Mouse (Mus musculus): ENCODE results near the gene Tm9sf3. TPM values are rescaled to one million over a fixed set of nuclear protein-coding genes. Genes with fewer than 3 reads are reported as not detected.

The Tm9sf3 gene
- polyA plus RNA-seq, 1 experiment from 2014 or later = 151 TPM

GRCm38 (mm10) chr19:41254584-41254983 is 9.2 kb downstream of the Tm9sf3 start:
- no peak overlapping the region for H3K4me3 ChIP-seq (ENCODE audit: low read depth, low read length)
- no peak for DNase-seq (ENCODE audit: low spot score)
- no peak overlapping the region for H3K27ac ChIP-seq (ENCODE audit: low read depth)
- H3K27me3 ChIP-seq (replicated peaks; ENCODE audit: control insufficient read depth, insufficient read depth, low read length) = no peaks in the 10 kb centered on the region
- no peak for ATAC-seq (replicated peaks; ENCODE audit: low FRiP score, low TSS enrichment, low read depth)
- no peak overlapping the region for H3K4me2 ChIP-seq (ENCODE audit: low read length)
- WGBS = 80% methylated on average over 5 of the region's 5 CpGs
- no peaks in the 10 kb centered on the region for H3K9me3 ChIP-seq (ENCODE audit: control insufficient read depth, low read length)
- peaks cover 29% of the 10 kb centered on the region for H3K36me3 ChIP-seq (ENCODE audit: control insufficient read depth, insufficient read depth, low read length)
- H3K4me1 ChIP-seq (replicated peaks; ENCODE audit: control insufficient read depth, insufficient read depth, low read length) = 0 out of 2 replicates have a peak, but pooled peaks cover under 1% of the 10 kb centered on the region
- H3K9ac ChIP-seq (ENCODE audit: low read length) = no peak overlapping the region

DNA sequence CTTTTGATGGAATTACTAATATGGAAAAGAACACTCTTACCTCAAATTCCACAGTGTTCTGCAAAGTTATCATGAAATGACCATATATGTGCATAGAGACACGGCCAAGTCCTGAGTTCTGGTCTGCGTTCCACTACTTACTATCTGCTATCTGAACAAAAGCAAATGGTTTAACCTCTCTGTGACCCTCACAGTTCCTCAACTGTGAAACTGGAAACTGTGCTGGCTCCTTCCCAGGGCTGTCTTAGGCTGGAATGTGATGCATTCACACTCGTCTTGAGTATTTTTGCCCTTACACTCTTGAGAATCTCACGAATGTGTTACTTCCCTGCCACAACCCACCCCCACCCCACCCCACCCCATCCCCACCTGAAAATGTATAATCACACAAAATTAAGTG is 14.8 kb downstream of the Tm9sf3 start:
- WGBS = 48% methylated on average over 4 of the region's 4 CpGs
- Histone ChIP-seq H3K9ac (ENCODE audit: low read length) (no peak overlapping the region), H3K27me3 (replicated peaks; ENCODE audit: control insufficient read depth, insufficient read depth, low read length) (no peaks in the 10 kb centered on the region), H3K4me2 (ENCODE audit: low read length) (no peak overlapping the region), H3K9me3 (ENCODE audit: control insufficient read depth, low read length) (no peaks in the 10 kb centered on the region), H3K4me3 (ENCODE audit: low read depth, low read length) (no peak overlapping the region), H3K36me3 (ENCODE audit: control insufficient read depth, insufficient read depth, low read length) (peaks cover 53% of the 10 kb centered on the region), H3K27ac (ENCODE audit: low read depth) (no peak overlapping the region), H3K4me1 (replicated peaks; ENCODE audit: control insufficient read depth, insufficient read depth, low read length) (0 out of 2 replicates have a peak, but pooled peaks cover 4% of the 10 kb centered on the region)
- no peak for ATAC-seq (replicated peaks; ENCODE audit: low FRiP score, low TSS enrichment, low read depth)
- DNase-seq (ENCODE audit: low spot score) = no peak

DNA sequence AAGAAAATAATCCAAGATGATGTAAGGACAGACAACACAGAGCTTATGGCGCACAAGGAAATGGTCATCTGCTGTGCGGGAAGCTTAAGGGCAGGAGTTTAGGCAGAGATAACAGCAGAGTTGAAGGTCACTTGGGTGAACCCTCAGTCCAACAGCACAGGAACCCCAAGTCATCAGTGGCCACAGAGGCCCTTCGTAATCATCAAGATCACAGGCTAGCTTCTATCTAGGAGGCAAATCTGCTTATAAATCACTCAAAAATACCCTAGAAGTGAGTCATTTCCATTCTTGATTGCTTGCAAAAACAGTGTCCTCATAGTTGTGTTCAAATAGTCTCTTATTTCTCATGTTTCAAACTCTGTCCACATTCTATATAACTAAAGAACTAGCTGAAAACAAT is 15.5 kb downstream of the Tm9sf3 start:
- Histone ChIP-seq H3K4me1 (replicated peaks; ENCODE audit: control insufficient read depth, insufficient read depth, low read length) (0 out of 2 replicates have a peak, but pooled peaks cover 4% of the 10 kb centered on the region), H3K4me3 (ENCODE audit: low read depth, low read length) (no peak overlapping the region), H3K9ac (ENCODE audit: low read length) (no peak overlapping the region), H3K27ac (ENCODE audit: low read depth) (no peak overlapping the region), H3K4me2 (ENCODE audit: low read length) (no peak overlapping the region), H3K9me3 (ENCODE audit: control insufficient read depth, low read length) (no peaks in the 10 kb centered on the region), H3K36me3 (ENCODE audit: control insufficient read depth, insufficient read depth, low read length) (peaks cover 51% of the 10 kb centered on the region), H3K27me3 (replicated peaks; ENCODE audit: control insufficient read depth, insufficient read depth, low read length) (no peaks in the 10 kb centered on the region)
- 88% methylated on average over 3 of the region's 3 CpGs for WGBS
- ATAC-seq (replicated peaks; ENCODE audit: low FRiP score, low TSS enrichment, low read depth) (no peak), DNase-seq (ENCODE audit: low spot score) (no peak)

GRCm38 (mm10) chr19:41246271-41246670 is 17.5 kb downstream of the Tm9sf3 start:
- H3K4me3 ChIP-seq (ENCODE audit: low read depth, low read length) = no peak overlapping the region
- no peak for ATAC-seq (replicated peaks; ENCODE audit: low FRiP score, low TSS enrichment, low read depth)
- H3K4me1 ChIP-seq (replicated peaks; ENCODE audit: control insufficient read depth, insufficient read depth, low read length) = 0 out of 2 replicates have a peak, but pooled peaks cover 4% of the 10 kb centered on the region
- DNase-seq (ENCODE audit: low spot score) = no peak
- H3K27ac ChIP-seq (ENCODE audit: low read depth) = no peak overlapping the region
- H3K36me3 ChIP-seq (ENCODE audit: control insufficient read depth, insufficient read depth, low read length) = peaks cover 70% of the 10 kb centered on the region
- no peaks in the 10 kb centered on the region for H3K9me3 ChIP-seq (ENCODE audit: control insufficient read depth, low read length)
- no peaks in the 10 kb centered on the region for H3K27me3 ChIP-seq (replicated peaks; ENCODE audit: control insufficient read depth, insufficient read depth, low read length)
- H3K9ac ChIP-seq (ENCODE audit: low read length) = no peak overlapping the region
- WGBS = 77% methylated on average over 4 of the region's 4 CpGs
- H3K4me2 ChIP-seq (ENCODE audit: low read length) = no peak overlapping the region

DNA sequence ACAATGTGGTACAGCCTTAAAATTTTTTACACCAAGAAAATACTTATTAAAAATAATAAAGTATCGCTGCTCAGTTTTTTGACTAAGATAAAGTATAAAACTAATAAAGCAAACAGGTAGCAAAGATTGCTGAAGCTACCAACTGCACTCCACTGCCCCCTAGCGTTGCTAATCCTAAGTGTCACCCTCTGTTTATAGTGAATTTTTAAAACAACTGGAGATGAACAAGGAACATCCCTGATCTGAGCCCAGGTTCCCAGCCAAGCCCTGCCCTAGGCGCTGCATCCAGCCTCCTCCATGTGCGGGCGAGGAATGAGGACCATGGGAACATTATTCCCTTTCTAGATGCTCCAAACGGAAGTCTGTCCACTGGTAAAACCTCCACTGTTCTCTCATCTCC is 19.2 kb downstream of the Tm9sf3 start:
- Histone ChIP-seq H3K4me3 (ENCODE audit: low read depth, low read length) (no peak overlapping the region), H3K4me1 (replicated peaks; ENCODE audit: control insufficient read depth, insufficient read depth, low read length) (0 out of 2 replicates have a peak, but pooled peaks cover 3% of the 10 kb centered on the region), H3K27ac (ENCODE audit: low read depth) (no peak overlapping the region), H3K27me3 (replicated peaks; ENCODE audit: control insufficient read depth, insufficient read depth, low read length) (no peaks in the 10 kb centered on the region), H3K36me3 (ENCODE audit: control insufficient read depth, insufficient read depth, low read length) (peaks cover 80% of the 10 kb centered on the region), H3K9me3 (ENCODE audit: control insufficient read depth, low read length) (no peaks in the 10 kb centered on the region), H3K9ac (ENCODE audit: low read length) (no peak overlapping the region), H3K4me2 (ENCODE audit: low read length) (no peak overlapping the region)
- ATAC-seq (replicated peaks; ENCODE audit: low FRiP score, low TSS enrichment, low read depth) = no peak
- WGBS = 64% methylated on average over 6 of the region's 6 CpGs
- peak; percentile 72 for DNase-seq (ENCODE audit: low spot score)

DNA sequence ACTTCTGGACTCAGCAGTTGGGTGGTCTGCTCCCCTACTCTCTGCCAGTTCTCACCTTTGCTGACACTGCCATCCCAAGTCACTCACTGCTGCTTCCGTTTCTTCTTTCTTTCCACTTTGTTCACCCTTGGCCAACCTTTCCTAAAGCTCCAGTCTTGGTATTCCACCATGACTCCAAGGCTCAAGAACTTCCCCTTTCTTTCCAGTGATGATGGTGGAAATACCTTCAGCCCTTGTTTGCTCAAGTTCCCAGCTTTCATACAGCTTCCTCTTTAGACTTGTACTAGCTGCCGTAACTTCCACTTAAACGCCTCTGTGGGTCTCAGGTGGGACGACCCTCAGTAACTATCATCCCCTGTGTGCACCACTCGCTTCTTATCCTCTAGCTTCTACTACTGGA is 21.8 kb downstream of the Tm9sf3 start:
- Histone ChIP-seq H3K9ac (ENCODE audit: low read length) (no peak overlapping the region), H3K4me2 (ENCODE audit: low read length) (no peak overlapping the region), H3K27ac (ENCODE audit: low read depth) (no peak overlapping the region), H3K36me3 (ENCODE audit: control insufficient read depth, insufficient read depth, low read length) (peaks cover 83% of the 10 kb centered on the region), H3K4me1 (replicated peaks; ENCODE audit: control insufficient read depth, insufficient read depth, low read length) (no peaks in the 10 kb centered on the region), H3K4me3 (ENCODE audit: low read depth, low read length) (no peak overlapping the region), H3K27me3 (replicated peaks; ENCODE audit: control insufficient read depth, insufficient read depth, low read length) (no peaks in the 10 kb centered on the region), H3K9me3 (ENCODE audit: control insufficient read depth, low read length) (no peaks in the 10 kb centered on the region)
- ATAC-seq (replicated peaks; ENCODE audit: low FRiP score, low TSS enrichment, low read depth) = no peak
- WGBS = 90% methylated on average over 5 of the region's 5 CpGs
- no peak for DNase-seq (ENCODE audit: low spot score)

- WGBS = 94% methylated on average over 4 of the region's 4 CpGs
- no peak for ATAC-seq (replicated peaks; ENCODE audit: low FRiP score, low TSS enrichment, low read depth)
- peaks cover 88% of the 10 kb centered on the region for H3K36me3 ChIP-seq (ENCODE audit: control insufficient read depth, insufficient read depth, low read length)
Observed at GRCm38 (mm10) chr19:41233698-41234097, 30.1 kb downstream of the Tm9sf3 start.

DNA sequence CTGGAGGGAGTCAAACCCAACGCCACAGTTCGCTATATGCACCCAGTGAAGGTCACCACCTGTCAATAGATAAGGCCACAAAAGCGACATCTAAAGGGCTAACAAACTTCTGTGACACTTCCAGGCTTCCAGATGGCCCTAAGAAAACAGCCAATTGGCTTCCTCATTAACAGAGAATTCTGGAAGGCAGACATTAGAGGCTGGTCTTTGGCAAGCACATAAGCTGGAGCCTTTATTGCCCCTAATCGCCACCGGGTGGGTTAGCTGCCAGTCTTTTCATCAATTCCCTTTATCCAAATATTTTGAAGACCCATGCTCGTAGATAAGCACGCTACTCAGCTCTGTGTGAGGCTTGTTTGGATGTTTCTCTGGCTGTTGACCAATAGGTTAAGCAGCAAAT is 55.5 kb downstream of the Tm9sf3 start:
- Histone ChIP-seq H3K27ac (ENCODE audit: low read depth) (no peak overlapping the region), H3K9me3 (ENCODE audit: control insufficient read depth, low read length) (no peaks in the 10 kb centered on the region), H3K4me2 (ENCODE audit: low read length) (no peak overlapping the region), H3K4me3 (ENCODE audit: low read depth, low read length) (no peak overlapping the region), H3K4me1 (replicated peaks; ENCODE audit: control insufficient read depth, insufficient read depth, low read length) (peaks cover 15% of the 10 kb centered on the region; the same call in 1 of the 2 replicates), H3K27me3 (replicated peaks; ENCODE audit: control insufficient read depth, insufficient read depth, low read length) (peaks cover 38% of the 10 kb centered on the region), H3K36me3 (ENCODE audit: control insufficient read depth, insufficient read depth, low read length) (peaks cover 19% of the 10 kb centered on the region), H3K9ac (ENCODE audit: low read length) (no peak overlapping the region)
- 15% methylated on average over 7 of the region's 7 CpGs for WGBS
- DNase-seq (ENCODE audit: low spot score) (no peak), ATAC-seq (replicated peaks; ENCODE audit: low FRiP score, low TSS enrichment, low read depth) (no peak)

More at GRCm38 (mm10) chr19:41233698-41234097, 30.1 kb downstream of the Tm9sf3 start:
- Histone ChIP-seq H3K27ac (ENCODE audit: low read depth) (no peak overlapping the region), H3K4me1 (replicated peaks; ENCODE audit: control insufficient read depth, insufficient read depth, low read length) (no peaks in the 10 kb centered on the region), H3K4me3 (ENCODE audit: low read depth, low read length) (no peak overlapping the region), H3K9ac (ENCODE audit: low read length) (no peak overlapping the region), H3K4me2 (ENCODE audit: low read length) (no peak overlapping the region), H3K9me3 (ENCODE audit: control insufficient read depth, low read length) (no peaks in the 10 kb centered on the region), H3K27me3 (replicated peaks; ENCODE audit: control insufficient read depth, insufficient read depth, low read length) (no peaks in the 10 kb centered on the region)
- DNase-seq (ENCODE audit: low spot score) = no peak

GRCm38 (mm10) chr19:41206811-41207344 is 56.9 kb downstream of the Tm9sf3 start, which contains the start of gene Tll2:
TSS of gene Tll2 (minus strand) at chr19:41206835.
- WGBS = 1% methylated on average over 32 of the region's 32 CpGs
- peak; percentile 81 for DNase-seq (ENCODE audit: low spot score)
- peak within 1 kb of the TSS; percentile 94 for H3K4me2 ChIP-seq (ENCODE audit: low read length)
- ATAC-seq (replicated peaks; ENCODE audit: low FRiP score, low TSS enrichment, low read depth) = peak; percentile 91
- peaks cover 9% of the 10 kb centered on the region; the same call in 1 of the 2 replicates for H3K36me3 ChIP-seq (ENCODE audit: control insufficient read depth, insufficient read depth, low read length)
- peak within 1 kb of the TSS; percentile 35 for H3K9ac ChIP-seq (ENCODE audit: low read length)
- H3K4me3 ChIP-seq (ENCODE audit: low read depth, low read length) = peak within 1 kb of the TSS; percentile 43
- H3K9me3 ChIP-seq (ENCODE audit: control insufficient read depth, low read length) = no peaks in the 10 kb centered on the region
- H3K4me1 ChIP-seq (replicated peaks; ENCODE audit: control insufficient read depth, insufficient read depth, low read length) = peaks cover 15% of the 10 kb centered on the region; the same call in 1 of the 2 replicates
- peaks cover 38% of the 10 kb centered on the region for H3K27me3 ChIP-seq (replicated peaks; ENCODE audit: control insufficient read depth, insufficient read depth, low read length)
- H3K27ac ChIP-seq (ENCODE audit: low read depth) = no peak within 1 kb of the TSS

Measured in intestine, embryonic 14.5 days (tissue).